Mouse (Mus musculus): ENCODE results near the gene Snx20. TPM values are rescaled to one million over a fixed set of nuclear protein-coding genes. Genes with fewer than 3 reads are reported as not detected.

Gene Snx20
- total and polyA plus RNA-seq, 3 experiments = 10.1 to 15.9 TPM; not detected in 1

DNA sequence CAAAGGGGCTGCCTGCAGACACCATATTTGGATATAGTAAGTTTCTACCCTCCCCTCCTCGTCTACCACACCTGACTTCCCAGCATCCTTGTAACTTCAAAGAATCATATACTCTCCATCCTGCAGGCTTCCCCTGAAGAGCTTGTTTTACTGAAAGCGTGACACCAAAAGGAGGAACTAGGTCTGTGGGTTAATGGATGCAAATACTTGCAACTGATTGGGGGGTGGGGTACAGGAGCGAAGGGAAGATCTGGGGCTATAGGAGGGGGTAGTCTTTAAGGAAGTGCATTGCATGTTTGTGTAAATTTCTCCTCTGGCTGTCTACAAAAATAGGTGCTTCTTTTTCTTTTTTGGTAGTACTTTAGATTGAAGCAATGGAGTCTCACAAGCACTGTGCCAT is 9.5 kb downstream of the Snx20 start:
- Histone ChIP-seq H3K27me3 (ENCODE audit: control insufficient read depth in 1 of 2, insufficient read depth in 2 of 2, low read length in 2 of 2) (no peaks in the 10 kb centered on the region; a peak in 1 of 4 replicates), H3K4me1 (ENCODE audit: control insufficient read depth in 1 of 2, insufficient read depth in 2 of 2, low read length in 2 of 2) (no peaks in the 10 kb centered on the region), H3K9me3 (replicated peaks; ENCODE audit: insufficient read depth, low read length) (no peaks in the 10 kb centered on the region), H3K27ac (ENCODE audit: control insufficient read depth, low read depth, low read length) (no peak overlapping the region), H3K36me3 (ENCODE audit: control insufficient read depth in 1 of 2, insufficient read depth in 2 of 2, low read length in 2 of 2) (no peaks in the 10 kb centered on the region; a peak in 1 of 4 replicates), H3K4me3 (ENCODE audit: control insufficient read depth in 1 of 2, insufficient read depth in 1 of 2, low read depth in 2 of 2, low read length in 2 of 2) (no peak overlapping the region), H3K9ac (ENCODE audit: control insufficient read depth, low read depth, low read length, poor library complexity, severe bottlenecking) (no peak overlapping the region), H3K79me2 (ENCODE audit: control insufficient read depth, insufficient read depth, low read length, poor library complexity) (no peaks in the 10 kb centered on the region)
- no peak for DNase-seq (ENCODE audit: low read depth, low spot score)
- TF ChIP-seq MAFK (IDR thresholded peaks at IDR 0.05; ENCODE audit: borderline replicate concordance, low read depth, low read length) = no peak
- no peak for TF ChIP-seq ETS1 (IDR thresholded peaks at IDR 0.05; ENCODE audit: low read depth, low read length)
- TF ChIP-seq HCFC1 (IDR thresholded peaks at IDR 0.05; ENCODE audit: low read depth, low read length) = no peak
- TF ChIP-seq ZC3H11A (IDR thresholded peaks at IDR 0.05; ENCODE audit: low read depth, low read length) = no peak
- no peak for TF ChIP-seq MYB (IDR thresholded peaks at IDR 0.05; ENCODE audit: low read depth, low read length)
- TF ChIP-seq NELFE (IDR thresholded peaks at IDR 0.05; ENCODE audit: low read depth, low read length) = no peak

GRCm38 (mm10) chr8:88624276-88624675 is 11.7 kb downstream of the Snx20 start:
- H3K4me3 ChIP-seq (ENCODE audit: control insufficient read depth in 1 of 2, insufficient read depth in 1 of 2, low read depth in 2 of 2, low read length in 2 of 2) = no peak overlapping the region
- H3K79me2 ChIP-seq (ENCODE audit: control insufficient read depth, insufficient read depth, low read length, poor library complexity) = no peaks in the 10 kb centered on the region
- H3K27me3 ChIP-seq (ENCODE audit: control insufficient read depth in 1 of 2, insufficient read depth in 2 of 2, low read length in 2 of 2) = no peaks in the 10 kb centered on the region; a peak in 1 of 4 replicates
- TF ChIP-seq USF1 (IDR thresholded peaks at IDR 0.05; ENCODE audit: low read depth, low read length) = 0 out of 2 replicates have a peak, but pooled peaks have one; percentile 11
- TF ChIP-seq TAL1 (IDR thresholded peaks at IDR 0.05; ENCODE audit: low read length) = no peak
- no peaks in the 10 kb centered on the region for H3K4me1 ChIP-seq (ENCODE audit: control insufficient read depth in 1 of 2, insufficient read depth in 2 of 2, low read length in 2 of 2)
- H3K36me3 ChIP-seq (ENCODE audit: control insufficient read depth in 1 of 2, insufficient read depth in 2 of 2, low read length in 2 of 2) = no peaks in the 10 kb centered on the region; a peak in 1 of 4 replicates
- H3K9ac ChIP-seq (ENCODE audit: control insufficient read depth, low read depth, low read length, poor library complexity, severe bottlenecking) = no peak overlapping the region
- DNase-seq (ENCODE audit: low read depth, low spot score) = no peak
- no peaks in the 10 kb centered on the region for H3K9me3 ChIP-seq (replicated peaks; ENCODE audit: insufficient read depth, low read length)
- no peak overlapping the region for H3K27ac ChIP-seq (ENCODE audit: control insufficient read depth, low read depth, low read length)

DNA sequence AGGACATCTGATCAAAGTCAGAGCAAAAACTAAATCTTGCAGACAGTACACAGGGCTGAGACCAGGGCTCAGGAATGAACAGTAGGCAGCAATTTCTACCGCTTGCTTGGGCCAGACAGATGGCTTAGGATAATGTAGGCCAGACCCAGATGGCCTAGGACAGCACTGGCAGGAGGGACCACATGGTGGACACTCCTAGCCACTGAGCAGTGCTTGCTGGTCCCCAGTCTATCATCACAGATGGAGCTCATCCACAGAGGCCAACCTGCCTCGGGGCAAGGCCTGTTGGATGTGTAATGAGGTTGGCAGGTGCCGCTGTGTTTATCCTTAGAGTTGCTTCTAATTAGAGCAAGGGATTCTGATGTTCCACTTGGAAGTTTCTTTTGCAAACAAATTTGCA is 12.6 kb downstream of the Snx20 start:
- TF ChIP-seq MXI1 (IDR thresholded peaks at IDR 0.05; ENCODE audit: low read depth, low read length) (no peak), MYB (IDR thresholded peaks at IDR 0.05; ENCODE audit: low read depth, low read length) (no peak), ZC3H11A (IDR thresholded peaks at IDR 0.05; ENCODE audit: low read depth, low read length) (no peak), POLR2AphosphoS2 (IDR thresholded peaks at IDR 0.05; ENCODE audit: low read length) (no peak), GABPA (IDR thresholded peaks at IDR 0.05; ENCODE audit: low read depth, low read length) (no peak), UBTF (IDR thresholded peaks at IDR 0.05; ENCODE audit: borderline replicate concordance, insufficient read depth, low read depth, low read length) (no peak), ZKSCAN1 (IDR thresholded peaks at IDR 0.05; ENCODE audit: low read depth, low read length) (no peak), TBP (IDR thresholded peaks at IDR 0.05; ENCODE audit: low read depth, low read length) (no peak), CHD1 (IDR thresholded peaks at IDR 0.05; ENCODE audit: low read depth, low read length) (no peak), GATA1 (IDR thresholded peaks at IDR 0.05; ENCODE audit: low read depth, low read length) (no peak), USF2 (IDR thresholded peaks at IDR 0.05; ENCODE audit: borderline replicate concordance in 1 of 2, insufficient read depth in 1 of 2, low read depth in 1 of 2, low read length in 2 of 2) (no peak), RAD21 (IDR thresholded peaks at IDR 0.05; ENCODE audit: low read depth, low read length) (no peak), ELF1 (IDR thresholded peaks at IDR 0.05; ENCODE audit: low read depth, low read length) (no peak), NELFE (IDR thresholded peaks at IDR 0.05; ENCODE audit: low read depth, low read length) (no peak), JUND (IDR thresholded peaks at IDR 0.05; ENCODE audit: low read depth, low read length) (no peak), SIN3A (IDR thresholded peaks at IDR 0.05; ENCODE audit: low read length) (no peak), ZNF384 (IDR thresholded peaks at IDR 0.05; ENCODE audit: low read depth, low read length) (no peak), BHLHE40 (IDR thresholded peaks at IDR 0.05; ENCODE audit: borderline replicate concordance, low read depth, low read length) (no peak), ZMIZ1 (IDR thresholded peaks at IDR 0.05; ENCODE audit: low read depth, low read length) (no peak)
- Histone ChIP-seq H3K27ac (ENCODE audit: control insufficient read depth, low read depth, low read length) (no peak overlapping the region), H3K36me3 (ENCODE audit: control insufficient read depth in 1 of 2, insufficient read depth in 2 of 2, low read length in 2 of 2) (no peaks in the 10 kb centered on the region; a peak in 1 of 4 replicates), H3K9ac (ENCODE audit: control insufficient read depth, low read depth, low read length, poor library complexity, severe bottlenecking) (no peak overlapping the region), H3K79me2 (ENCODE audit: control insufficient read depth, insufficient read depth, low read length, poor library complexity) (no peaks in the 10 kb centered on the region), H3K9me3 (replicated peaks; ENCODE audit: insufficient read depth, low read length) (no peaks in the 10 kb centered on the region), H3K27me3 (ENCODE audit: control insufficient read depth in 1 of 2, insufficient read depth in 2 of 2, low read length in 2 of 2) (no peaks in the 10 kb centered on the region; a peak in 1 of 4 replicates), H3K4me1 (ENCODE audit: control insufficient read depth in 1 of 2, insufficient read depth in 2 of 2, low read length in 2 of 2) (no peaks in the 10 kb centered on the region), H3K4me3 (ENCODE audit: control insufficient read depth in 1 of 2, insufficient read depth in 1 of 2, low read depth in 2 of 2, low read length in 2 of 2) (no peak overlapping the region)
- DNase-seq (ENCODE audit: low read depth, low spot score) = no peak

All from MEL (cell line).